Mouse (Mus musculus): Measurements from ENCODE around the gene Tek. TPM values are rescaled to one million over a fixed set of nuclear protein-coding genes. Genes with fewer than 3 reads are reported as not detected.

Tek gene
- polyA plus RNA-seq, 1 experiment from 2014 or later: 57.7 TPM

- no peak overlapping the region for H3K4me3 ChIP-seq (ENCODE audit: control insufficient read depth in 1 of 2, insufficient read depth in 1 of 2, low read depth in 1 of 2, low read length in 2 of 2)
- peaks cover 2 to 5% of the 10 kb centered on the region in 2 experiments; a peak in 3 of 4 replicates for H3K4me1 ChIP-seq (ENCODE audit: control insufficient read depth in 2 of 2, insufficient read depth in 2 of 2, low read length in 2 of 2)
- no peak for ATAC-seq (ENCODE audit: insufficient number of reproducible peaks, insufficient read depth, low FRiP score, low read depth)
- no peaks in the 10 kb centered on the region for H3K36me3 ChIP-seq (ENCODE audit: control insufficient read depth, insufficient read depth, low read length)
- no peak overlapping the region for H3K4me2 ChIP-seq (ENCODE audit: low read length)
- H3K9me3 ChIP-seq (ENCODE audit: control insufficient read depth, low read length): no peaks in the 10 kb centered on the region
- H3K9ac ChIP-seq (ENCODE audit: low read length): no peak overlapping the region
- no peaks in the 10 kb centered on the region for H3K27me3 ChIP-seq (ENCODE audit: control insufficient read depth, insufficient read depth, low read length)
- no peak overlapping the region for H3K27ac ChIP-seq (replicated peaks in 1 of 2; ENCODE audit: control insufficient read depth in 1 of 2, insufficient read depth in 1 of 2, low read depth in 2 of 2, low read length in 2 of 2)
These were observed 25.3 kb upstream of the Tek start for GRCm38 (mm10) chr4:94713741-94714140.

- H3K4me1 ChIP-seq (ENCODE audit: control insufficient read depth in 2 of 2, insufficient read depth in 2 of 2, low read length in 2 of 2): peaks cover 2 to 5% of the 10 kb centered on the region in 2 experiments; a peak in 3 of 4 replicates
- H3K36me3 ChIP-seq (ENCODE audit: control insufficient read depth, insufficient read depth, low read length): no peaks in the 10 kb centered on the region
- ATAC-seq (ENCODE audit: insufficient number of reproducible peaks, insufficient read depth, low FRiP score, low read depth): peak; percentile 72
- peak overlapping the region; percentile 49 to 53 for H3K27ac ChIP-seq (replicated peaks in 1 of 2; ENCODE audit: control insufficient read depth in 1 of 2, insufficient read depth in 1 of 2, low read depth in 2 of 2, low read length in 2 of 2)
- H3K4me2 ChIP-seq (ENCODE audit: low read length): peak overlapping the region; percentile 48
- no peak overlapping the region for H3K9ac ChIP-seq (ENCODE audit: low read length)
- no peaks in the 10 kb centered on the region for H3K9me3 ChIP-seq (ENCODE audit: control insufficient read depth, low read length)
- no peak overlapping the region for H3K4me3 ChIP-seq (ENCODE audit: control insufficient read depth in 1 of 2, insufficient read depth in 1 of 2, low read depth in 1 of 2, low read length in 2 of 2)
- H3K27me3 ChIP-seq (ENCODE audit: control insufficient read depth, insufficient read depth, low read length): no peaks in the 10 kb centered on the region
- 29% methylated on average over 6 of the region's 6 CpGs for WGBS
These were observed 23.9 kb upstream of the Tek start for GRCm38 (mm10) chr4:94715166-94715565.

- H3K9ac ChIP-seq (ENCODE audit: low read length): no peak overlapping the region
- peaks cover 3 to 18% of the 10 kb centered on the region in 2 experiments; a peak in 2 of 4 replicates for H3K4me1 ChIP-seq (ENCODE audit: control insufficient read depth in 2 of 2, insufficient read depth in 2 of 2, low read length in 2 of 2)
- ATAC-seq (ENCODE audit: insufficient number of reproducible peaks, insufficient read depth, low FRiP score, low read depth): peak; percentile 64; the same call in 1 of the 2 replicates
- H3K27ac ChIP-seq (replicated peaks in 1 of 2; ENCODE audit: control insufficient read depth in 1 of 2, insufficient read depth in 1 of 2, low read depth in 2 of 2, low read length in 2 of 2): peak overlapping the region in 1 of 2 experiments; percentile 62; a peak in 2 of 4 replicates
- H3K4me2 ChIP-seq (ENCODE audit: low read length): no peak overlapping the region
- 51% methylated on average over 4 of the region's 4 CpGs for WGBS
- no peaks in the 10 kb centered on the region for H3K27me3 ChIP-seq (ENCODE audit: control insufficient read depth, insufficient read depth, low read length)
- 0 out of 2 replicates have a peak, but pooled peaks cover 3% of the 10 kb centered on the region for H3K9me3 ChIP-seq (ENCODE audit: control insufficient read depth, low read length)
- no peaks in the 10 kb centered on the region for H3K36me3 ChIP-seq (ENCODE audit: control insufficient read depth, insufficient read depth, low read length)
- H3K4me3 ChIP-seq (ENCODE audit: control insufficient read depth in 1 of 2, insufficient read depth in 1 of 2, low read depth in 1 of 2, low read length in 2 of 2): no peak overlapping the region
These were observed 13.3 kb upstream of the Tek start for GRCm38 (mm10) chr4:94725799-94726198.

DNA sequence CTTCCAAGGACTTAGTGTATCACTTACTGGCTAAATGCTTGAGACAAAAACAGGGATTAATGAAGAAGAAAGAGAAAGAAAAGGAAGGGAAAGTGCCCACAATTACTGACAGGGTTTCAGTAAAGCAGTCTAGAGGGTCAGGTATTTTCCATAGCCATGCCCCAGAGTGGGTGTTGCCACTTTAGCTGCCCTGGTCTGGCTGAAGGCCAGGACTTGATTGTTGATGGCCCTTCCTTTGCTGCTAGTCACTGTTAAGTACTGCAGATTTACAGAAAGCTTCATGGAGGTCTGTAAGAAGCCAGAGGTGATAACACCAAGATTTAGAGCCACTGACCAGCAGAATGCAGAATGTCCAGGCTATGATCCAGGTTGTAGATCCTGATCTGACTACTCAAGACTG, 6.4 kb upstream of the Tek start:
- Histone ChIP-seq H3K27me3 (ENCODE audit: control insufficient read depth, insufficient read depth, low read length) (no peaks in the 10 kb centered on the region), H3K9me3 (ENCODE audit: control insufficient read depth, low read length) (0 out of 2 replicates have a peak, but pooled peaks cover 3% of the 10 kb centered on the region), H3K9ac (ENCODE audit: low read length) (no peak overlapping the region), H3K4me1 (ENCODE audit: control insufficient read depth in 2 of 2, insufficient read depth in 2 of 2, low read length in 2 of 2) (peaks cover 0 to 6% of the 10 kb centered on the region in 2 experiments; a peak in 2 of 4 replicates), H3K36me3 (ENCODE audit: control insufficient read depth, insufficient read depth, low read length) (no peaks in the 10 kb centered on the region), H3K4me2 (ENCODE audit: low read length) (no peak overlapping the region), H3K27ac (replicated peaks in 1 of 2; ENCODE audit: control insufficient read depth in 1 of 2, insufficient read depth in 1 of 2, low read depth in 2 of 2, low read length in 2 of 2) (no peak overlapping the region), H3K4me3 (ENCODE audit: control insufficient read depth in 1 of 2, insufficient read depth in 1 of 2, low read depth in 1 of 2, low read length in 2 of 2) (no peak overlapping the region)
- ATAC-seq (ENCODE audit: insufficient number of reproducible peaks, insufficient read depth, low FRiP score, low read depth): no peak

GRCm38 (mm10) chr4:94737326-94738295, 1.5 kb upstream of the Tek start:
- H3K4me2 ChIP-seq (ENCODE audit: low read length): no peak overlapping the region; the same call in 1 of the 2 replicates
- H3K4me3 ChIP-seq (ENCODE audit: control insufficient read depth in 1 of 2, insufficient read depth in 1 of 2, low read depth in 1 of 2, low read length in 2 of 2): no peak overlapping the region
- no peak overlapping the region for H3K27ac ChIP-seq (replicated peaks in 1 of 2; ENCODE audit: control insufficient read depth in 1 of 2, insufficient read depth in 1 of 2, low read depth in 2 of 2, low read length in 2 of 2)
- H3K27me3 ChIP-seq (ENCODE audit: control insufficient read depth, insufficient read depth, low read length): no peaks in the 10 kb centered on the region
- H3K4me1 ChIP-seq (ENCODE audit: control insufficient read depth in 2 of 2, insufficient read depth in 2 of 2, low read length in 2 of 2): peaks cover 13 to 21% of the 10 kb centered on the region in 2 experiments
- ATAC-seq (ENCODE audit: insufficient number of reproducible peaks, insufficient read depth, low FRiP score, low read depth): no peak
- H3K9me3 ChIP-seq (ENCODE audit: control insufficient read depth, low read length): no peaks in the 10 kb centered on the region
- WGBS: 47% methylated on average over 5 of the region's 5 CpGs
- H3K36me3 ChIP-seq (ENCODE audit: control insufficient read depth, insufficient read depth, low read length): no peaks in the 10 kb centered on the region
- no peak overlapping the region for H3K9ac ChIP-seq (ENCODE audit: low read length)

DNA sequence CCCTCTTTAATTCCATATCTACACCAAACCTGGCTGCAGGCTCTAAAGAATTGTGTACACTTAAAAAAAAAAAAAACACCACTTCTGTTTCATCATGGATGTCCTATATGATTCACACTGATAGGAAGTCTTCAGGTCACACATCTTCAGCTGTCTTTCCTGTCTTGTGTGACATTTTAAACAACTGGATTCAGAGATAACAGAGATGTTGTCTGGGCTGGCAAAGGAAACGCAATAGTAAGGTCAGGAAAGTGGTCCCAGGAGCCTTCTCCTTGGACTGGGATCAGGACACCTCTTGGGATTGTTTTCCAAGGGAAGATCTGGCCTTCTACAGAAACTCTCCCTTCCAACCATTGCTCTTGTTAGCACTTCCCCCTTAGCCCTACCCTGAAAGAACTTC, 2.7 kb downstream of the Tek start:
- peaks cover 20 to 39% of the 10 kb centered on the region in 2 experiments for H3K4me1 ChIP-seq (ENCODE audit: control insufficient read depth in 2 of 2, insufficient read depth in 2 of 2, low read length in 2 of 2)
- no peaks in the 10 kb centered on the region for H3K9me3 ChIP-seq (ENCODE audit: control insufficient read depth, low read length)
- peak overlapping the region in 1 of 2 experiments; percentile 61; a peak in 3 of 4 replicates for H3K27ac ChIP-seq (replicated peaks in 1 of 2; ENCODE audit: control insufficient read depth in 1 of 2, insufficient read depth in 1 of 2, low read depth in 2 of 2, low read length in 2 of 2)
- peak overlapping the region; percentile 51; the same call in 1 of the 2 replicates for H3K9ac ChIP-seq (ENCODE audit: low read length)
- H3K27me3 ChIP-seq (ENCODE audit: control insufficient read depth, insufficient read depth, low read length): no peaks in the 10 kb centered on the region
- H3K36me3 ChIP-seq (ENCODE audit: control insufficient read depth, insufficient read depth, low read length): no peaks in the 10 kb centered on the region
- H3K4me3 ChIP-seq (ENCODE audit: control insufficient read depth in 1 of 2, insufficient read depth in 1 of 2, low read depth in 1 of 2, low read length in 2 of 2): peak overlapping the region in 1 of 2 experiments; percentile 21; a peak in 3 of 4 replicates
- ATAC-seq (ENCODE audit: insufficient number of reproducible peaks, insufficient read depth, low FRiP score, low read depth): no peak
- 36% methylated on average over 1 of the region's 1 CpGs for WGBS
- peak overlapping the region; percentile 47 for H3K4me2 ChIP-seq (ENCODE audit: low read length)

GRCm38 (mm10) chr4:94745749-94746148, 6.7 kb downstream of the Tek start:
- Histone ChIP-seq H3K27ac (replicated peaks in 1 of 2; ENCODE audit: control insufficient read depth in 1 of 2, insufficient read depth in 1 of 2, low read depth in 2 of 2, low read length in 2 of 2) (peak overlapping the region; percentile 80 to 88), H3K4me2 (ENCODE audit: low read length) (peak overlapping the region; percentile 44), H3K9me3 (ENCODE audit: control insufficient read depth, low read length) (no peaks in the 10 kb centered on the region), H3K36me3 (ENCODE audit: control insufficient read depth, insufficient read depth, low read length) (no peaks in the 10 kb centered on the region), H3K4me1 (ENCODE audit: control insufficient read depth in 2 of 2, insufficient read depth in 2 of 2, low read length in 2 of 2) (peaks cover 10 to 29% of the 10 kb centered on the region in 2 experiments), H3K9ac (ENCODE audit: low read length) (no peak overlapping the region), H3K27me3 (ENCODE audit: control insufficient read depth, insufficient read depth, low read length) (no peaks in the 10 kb centered on the region), H3K4me3 (ENCODE audit: control insufficient read depth in 1 of 2, insufficient read depth in 1 of 2, low read depth in 1 of 2, low read length in 2 of 2) (no peak overlapping the region)
- ATAC-seq (ENCODE audit: insufficient number of reproducible peaks, insufficient read depth, low FRiP score, low read depth): peak; percentile 71; the same call in 1 of the 2 replicates
- 33% methylated on average over 3 of the region's 3 CpGs for WGBS

Measured in heart, embryonic 14.5 days (tissue).